Mouse (Mus musculus): ENCODE measurements around the gene Ccdc191. TPM values are rescaled to one million over a fixed set of nuclear protein-coding genes. Genes with fewer than 3 reads are reported as not detected.

Ccdc191 gene
- total and polyA plus RNA-seq, 3 experiments: 1.5 to 3.6 (median 2.7) TPM

DNA sequence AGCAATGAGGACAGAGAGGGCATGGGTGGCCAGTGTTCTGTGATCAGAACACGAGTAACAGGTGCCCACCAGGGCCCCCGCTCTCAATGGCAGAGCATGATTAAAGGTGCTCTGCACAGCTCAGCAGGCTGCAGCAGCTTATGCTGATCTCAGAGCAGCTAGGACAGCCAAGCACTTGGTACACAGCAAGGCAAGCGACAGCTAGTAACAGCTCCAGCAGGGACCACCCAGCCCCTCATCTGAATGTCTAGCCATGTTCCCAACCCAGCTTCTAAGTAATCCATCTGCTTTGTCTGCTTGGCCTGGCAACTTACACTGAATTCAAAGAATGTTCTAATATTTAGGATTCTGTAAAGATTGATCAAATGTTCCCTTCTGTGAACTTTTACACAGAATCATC, 74.2 kb downstream of the Ccdc191 start:
- no peaks in the 10 kb centered on the region for H3K27me3 ChIP-seq (ENCODE audit: control insufficient read depth, insufficient read depth, low read length)
- intact Hi-C loops (cut with DNase I): no loop called here
- H3K9ac ChIP-seq (ENCODE audit: low read depth, low read length): no peak overlapping the region
- H3K4me3 ChIP-seq: no peak overlapping the region
- no peak for TF ChIP-seq EP300 (IDR thresholded peaks at IDR 0.05; ENCODE audit: insufficient read depth, low read depth, low read length)
- no peak for TF ChIP-seq POLR2A (IDR thresholded peaks at IDR 0.05; ENCODE audit: insufficient read depth, low read depth, low read length)
- TF ChIP-seq CTCF (IDR thresholded peaks at IDR 0.05): no peak
- H3K4me1 ChIP-seq (ENCODE audit: control insufficient read depth, insufficient read depth, low read length): no peaks in the 10 kb centered on the region; the same call in 1 of the 2 replicates
- DNase-seq: no peak
- H3K79me2 ChIP-seq (replicated peaks; ENCODE audit: control insufficient read depth, insufficient read depth, low read length): no peaks in the 10 kb centered on the region
- no peaks in the 10 kb centered on the region for H3K36me3 ChIP-seq (ENCODE audit: control insufficient read depth, insufficient read depth, low read length)
- 91% methylated on average over 3 of the region's 3 CpGs for WGBS
- no peak overlapping the region for H3K27ac ChIP-seq

GRCm38 (mm10) chr16:43965781-43966389, 76.3 kb downstream of the Ccdc191 start:
- Histone ChIP-seq H3K79me2 (replicated peaks; ENCODE audit: control insufficient read depth, insufficient read depth, low read length) (no peaks in the 10 kb centered on the region), H3K4me1 (ENCODE audit: control insufficient read depth, insufficient read depth, low read length) (no peaks in the 10 kb centered on the region; the same call in 1 of the 2 replicates), H3K27me3 (ENCODE audit: control insufficient read depth, insufficient read depth, low read length) (no peaks in the 10 kb centered on the region), H3K36me3 (ENCODE audit: control insufficient read depth, insufficient read depth, low read length) (no peaks in the 10 kb centered on the region), H3K9ac (ENCODE audit: low read depth, low read length) (no peak overlapping the region), H3K27ac (no peak overlapping the region), H3K4me3 (no peak overlapping the region)
- intact Hi-C loops (cut with DNase I): no loop called here
- no peak for TF ChIP-seq EP300 (IDR thresholded peaks at IDR 0.05; ENCODE audit: insufficient read depth, low read depth, low read length)
- no peak for TF ChIP-seq CTCF (IDR thresholded peaks at IDR 0.05)
- no peak for TF ChIP-seq POLR2A (IDR thresholded peaks at IDR 0.05; ENCODE audit: insufficient read depth, low read depth, low read length)
- 80% methylated on average over 13 of the region's 13 CpGs for WGBS
- no peak for DNase-seq

GRCm38 (mm10) chr16:43970426-43970825, 80.8 kb downstream of the Ccdc191 start:
- no peak overlapping the region for H3K4me3 ChIP-seq
- no peak for DNase-seq
- H3K27me3 ChIP-seq (ENCODE audit: control insufficient read depth, insufficient read depth, low read length): no peaks in the 10 kb centered on the region
- no peaks in the 10 kb centered on the region; the same call in 1 of the 2 replicates for H3K4me1 ChIP-seq (ENCODE audit: control insufficient read depth, insufficient read depth, low read length)
- H3K9ac ChIP-seq (ENCODE audit: low read depth, low read length): no peak overlapping the region
- TF ChIP-seq EP300 (IDR thresholded peaks at IDR 0.05; ENCODE audit: insufficient read depth, low read depth, low read length) (no peak), POLR2A (IDR thresholded peaks at IDR 0.05; ENCODE audit: insufficient read depth, low read depth, low read length) (no peak), CTCF (IDR thresholded peaks at IDR 0.05) (no peak)
- no peak overlapping the region for H3K27ac ChIP-seq
- 71% methylated on average over 3 of the region's 3 CpGs for WGBS
- H3K79me2 ChIP-seq (replicated peaks; ENCODE audit: control insufficient read depth, insufficient read depth, low read length): no peaks in the 10 kb centered on the region
- intact Hi-C loops (cut with DNase I): no loop called here
- no peaks in the 10 kb centered on the region for H3K36me3 ChIP-seq (ENCODE audit: control insufficient read depth, insufficient read depth, low read length)

GRCm38 (mm10) chr16:43971189-43971588, 81.6 kb downstream of the Ccdc191 start:
- H3K9ac ChIP-seq (ENCODE audit: low read depth, low read length): no peak overlapping the region
- H3K27ac ChIP-seq: no peak overlapping the region
- no peak for TF ChIP-seq EP300 (IDR thresholded peaks at IDR 0.05; ENCODE audit: insufficient read depth, low read depth, low read length)
- TF ChIP-seq POLR2A (IDR thresholded peaks at IDR 0.05; ENCODE audit: insufficient read depth, low read depth, low read length): no peak
- no peak for TF ChIP-seq CTCF (IDR thresholded peaks at IDR 0.05)
- no peaks in the 10 kb centered on the region for H3K79me2 ChIP-seq (replicated peaks; ENCODE audit: control insufficient read depth, insufficient read depth, low read length)
- H3K4me1 ChIP-seq (ENCODE audit: control insufficient read depth, insufficient read depth, low read length): no peaks in the 10 kb centered on the region
- no peaks in the 10 kb centered on the region for H3K36me3 ChIP-seq (ENCODE audit: control insufficient read depth, insufficient read depth, low read length)
- DNase-seq: no peak
- intact Hi-C loops (cut with DNase I): no loop called here
- no peak overlapping the region for H3K4me3 ChIP-seq
- no peaks in the 10 kb centered on the region for H3K27me3 ChIP-seq (ENCODE audit: control insufficient read depth, insufficient read depth, low read length)
- WGBS: 95% methylated on average over 11 of the region's 11 CpGs

- H3K27ac ChIP-seq: no peak overlapping the region
- TF ChIP-seq POLR2A (IDR thresholded peaks at IDR 0.05; ENCODE audit: insufficient read depth, low read depth, low read length): no peak
- TF ChIP-seq EP300 (IDR thresholded peaks at IDR 0.05; ENCODE audit: insufficient read depth, low read depth, low read length): no peak
- TF ChIP-seq CTCF (IDR thresholded peaks at IDR 0.05): no peak
- intact Hi-C loops (cut with DNase I): no loop called here
- 89% methylated on average over 9 of the region's 9 CpGs for WGBS
- H3K4me1 ChIP-seq (ENCODE audit: control insufficient read depth, insufficient read depth, low read length): no peaks in the 10 kb centered on the region
- H3K9ac ChIP-seq (ENCODE audit: low read depth, low read length): no peak overlapping the region
- DNase-seq: no peak
- H3K36me3 ChIP-seq (ENCODE audit: control insufficient read depth, insufficient read depth, low read length): no peaks in the 10 kb centered on the region
- H3K4me3 ChIP-seq: no peak overlapping the region
- H3K27me3 ChIP-seq (ENCODE audit: control insufficient read depth, insufficient read depth, low read length): no peaks in the 10 kb centered on the region
- no peaks in the 10 kb centered on the region for H3K79me2 ChIP-seq (replicated peaks; ENCODE audit: control insufficient read depth, insufficient read depth, low read length)
These were observed 82.1 kb downstream of the Ccdc191 start for GRCm38 (mm10) chr16:43971741-43972140.

DNA sequence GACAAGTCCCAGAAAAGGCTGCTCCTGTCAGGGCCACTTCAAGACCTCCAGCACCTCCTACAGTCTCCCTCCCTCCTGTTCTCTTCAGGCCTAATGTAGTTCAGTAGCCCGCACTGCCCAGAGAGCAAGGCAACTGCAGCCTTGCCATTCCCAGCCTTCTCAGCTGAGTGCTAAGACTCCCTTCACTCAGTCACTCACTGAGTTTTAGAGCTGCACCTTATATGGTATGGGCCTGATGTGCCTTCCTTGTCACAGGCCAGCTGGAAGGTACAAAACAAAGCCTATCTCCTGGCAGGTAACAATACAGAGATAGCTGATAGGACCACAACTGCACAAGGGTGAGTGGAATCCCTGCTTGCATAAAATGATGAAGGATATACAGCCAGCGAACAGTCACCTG, 82.8 kb downstream of the Ccdc191 start:
- WGBS: 98% methylated on average over 2 of the region's 2 CpGs
- no peaks in the 10 kb centered on the region for H3K36me3 ChIP-seq (ENCODE audit: control insufficient read depth, insufficient read depth, low read length)
- H3K4me1 ChIP-seq (ENCODE audit: control insufficient read depth, insufficient read depth, low read length): no peaks in the 10 kb centered on the region

More for the DNA sequence above, 82.8 kb downstream of the Ccdc191 start:
- Histone ChIP-seq H3K4me3 (no peak overlapping the region), H3K79me2 (replicated peaks; ENCODE audit: control insufficient read depth, insufficient read depth, low read length) (no peaks in the 10 kb centered on the region), H3K9ac (ENCODE audit: low read depth, low read length) (no peak overlapping the region), H3K27me3 (ENCODE audit: control insufficient read depth, insufficient read depth, low read length) (no peaks in the 10 kb centered on the region), H3K27ac (no peak overlapping the region)
- TF ChIP-seq EP300 (IDR thresholded peaks at IDR 0.05; ENCODE audit: insufficient read depth, low read depth, low read length): no peak
- TF ChIP-seq POLR2A (IDR thresholded peaks at IDR 0.05; ENCODE audit: insufficient read depth, low read depth, low read length): no peak
- TF ChIP-seq CTCF (IDR thresholded peaks at IDR 0.05): no peak
- intact Hi-C loops (cut with DNase I): no loop called here
- no peak for DNase-seq
